Mouse (Mus musculus) CH12.LX (cell line): ENCODE measurements around the gene Fiz1. TPM values are rescaled to one million over a fixed set of nuclear protein-coding genes. Genes with fewer than 3 reads are reported as not detected.

Experiments used
- DNase-seq: peaks from one replicate; pipeline ENCODE4 v3.0.0-alpha.2; 2013; ENCODE audit errors: extremely low read depth
- H3K27ac ChIP-seq: 2 replicates; pipeline ENCODE4 v1.5.1; 2012; ENCODE audit warnings: low read depth, mild to moderate bottlenecking, control low read depth, moderate library complexity; ENCODE audit not compliant: insufficient read depth
- H3K27me3 ChIP-seq: replicated peaks from 2 replicates; pipeline ENCODE3; 2012; ENCODE audit warnings: inconsistent platforms
- H3K36me3 ChIP-seq, 2 experiments: replicated peaks in 1 of 2; 2 replicates each; pipeline versions ENCODE3 to v1.6.1; 2012; ENCODE audit warnings: inconsistent platforms in 1 of 2, low read length in 1 of 2, mild to moderate bottlenecking in 1 of 2, mixed read lengths in 1 of 2, moderate library complexity in 1 of 2; ENCODE audit not compliant: control insufficient read depth in 1 of 2, insufficient read depth in 1 of 2
- H3K4me1 ChIP-seq, 2 experiments: 2 replicates each; pipeline ENCODE4 v1.6.1; 2012; ENCODE audit warnings: inconsistent platforms in 1 of 2, moderate library complexity in 1 of 2; ENCODE audit not compliant: insufficient read depth in 2 of 2, control insufficient read depth in 1 of 2
- H3K4me2 ChIP-seq: 2 replicates; pipeline ENCODE4 v1.6.1; 2012; ENCODE audit warnings: low read depth, mild to moderate bottlenecking, control low read depth; ENCODE audit not compliant: poor library complexity, insufficient read depth, severe bottlenecking
- H3K4me3 ChIP-seq, 3 experiments: fragments of 150-350 bp in 1 of 3; sonication (generic) in 1 of 3; replicated peaks in 1 of 3; 2 replicates each; pipeline versions ENCODE3 to v1.5.1; 2011 to 2012; ENCODE audit warnings: low read depth in 2 of 3, low read length in 2 of 3, mild to moderate bottlenecking in 2 of 3, moderate library complexity in 2 of 3, control low read depth in 1 of 3, improper control_type of control experiment in 1 of 3, inconsistent platforms in 1 of 3, mixed read lengths in 1 of 3; ENCODE audit not compliant: poor library complexity in 1 of 3
- H3K79me2 ChIP-seq: replicated peaks from 2 replicates; pipeline ENCODE4 v1.6.1; 2012; ENCODE audit warnings: mild to moderate bottlenecking, moderate library complexity; ENCODE audit not compliant: control insufficient read depth, poor library complexity, insufficient read depth, severe bottlenecking; ENCODE audit errors: extremely low read depth
- H3K9ac ChIP-seq: 2 replicates; pipeline ENCODE4 v1.6.1; 2012; ENCODE audit warnings: low read depth, mild to moderate bottlenecking, control low read depth, moderate library complexity; ENCODE audit not compliant: insufficient read depth
- H3K9me3 ChIP-seq: replicated peaks from 2 replicates; pipeline ENCODE3; 2012; ENCODE audit warnings: low read length, inconsistent platforms, mixed read lengths
- BHLHE40 ChIP-seq: IDR thresholded peaks from 2 replicates; pipeline ENCODE4 v1.6.1; 2011; ENCODE audit warnings: mild to moderate bottlenecking, low read depth, low read length, improper control_type of control experiment
- CHD1 ChIP-seq: IDR thresholded peaks from 2 replicates; pipeline ENCODE4 v1.6.1; 2012; ENCODE audit warnings: low read depth, low read length, improper control_type of control experiment, inconsistent platforms
- CHD2 ChIP-seq: IDR thresholded peaks from 2 replicates; pipeline ENCODE4 v1.6.1; 2011; ENCODE audit warnings: low read length, improper control_type of control experiment
- E2F4 ChIP-seq: IDR thresholded peaks from 2 replicates; pipeline ENCODE4 v1.6.1; 2011; ENCODE audit warnings: low read depth, low read length, improper control_type of control experiment; ENCODE audit not compliant: insufficient replicate concordance
- ETS1 ChIP-seq: conservative IDR thresholded peaks from 2 replicates; pipeline ENCODE4 v1.6.1; 2012; ENCODE audit warnings: low read depth, mild to moderate bottlenecking, inconsistent platforms, low read length, improper control_type of control experiment, moderate library complexity
- JUN ChIP-seq: IDR thresholded peaks from 2 replicates; pipeline ENCODE4 v1.6.1; 2011; ENCODE audit warnings: low read depth, mild to moderate bottlenecking, low read length, improper control_type of control experiment, moderate library complexity; ENCODE audit not compliant: insufficient read depth
- MAZ ChIP-seq: IDR thresholded peaks from 2 replicates; pipeline ENCODE4 v1.6.1; 2012; ENCODE audit warnings: low read depth, mild to moderate bottlenecking, inconsistent platforms, low read length, improper control_type of control experiment, moderate library complexity
- MEF2A ChIP-seq: IDR thresholded peaks from 2 replicates; pipeline ENCODE4 v1.6.1; 2014; ENCODE audit warnings: low read depth, mild to moderate bottlenecking, inconsistent platforms, low read length, improper control_type of control experiment, borderline replicate concordance
- NELFE ChIP-seq: IDR thresholded peaks from 2 replicates; pipeline ENCODE4 v1.6.1; 2011; ENCODE audit warnings: low read depth, low read length, improper control_type of control experiment
- NRF1 ChIP-seq: IDR thresholded peaks from 2 replicates; pipeline ENCODE4 v1.6.1; 2014; ENCODE audit warnings: low read depth, mild to moderate bottlenecking, inconsistent platforms, low read length, improper control_type of control experiment, moderate library complexity
- PAX5 ChIP-seq: IDR thresholded peaks from 2 replicates; pipeline ENCODE4 v1.6.1; 2012; ENCODE audit warnings: low read length, inconsistent platforms, mixed read lengths
- SIN3A ChIP-seq: IDR thresholded peaks from 2 replicates; pipeline ENCODE4 v1.6.1; 2012; ENCODE audit warnings: low read length, improper control_type of control experiment, inconsistent platforms
- ZC3H11A ChIP-seq: IDR thresholded peaks from 2 replicates; pipeline ENCODE4 v1.6.1; 2012; ENCODE audit warnings: low read depth, mild to moderate bottlenecking, inconsistent platforms, low read length, improper control_type of control experiment
- dilution Hi-C: fragments of 300-500 bp; cut with MboI; formaldehyde crosslinking; loops from 2 replicates; pipeline ENCODE4 v1.14.3; 2020; ENCODE audit warnings: low sequenced_read_pairs; ENCODE audit not compliant: extremely low pct_unique_long_range_greater_than_20kb, extremely low pct_ligation_motif_present
- in situ Hi-C: fragments of 300-500 bp; cut with MboI; formaldehyde crosslinking; loops from 3 replicates; pipeline ENCODE4 v1.14.3; 2019; ENCODE audit warnings: low sequenced_read_pairs, low pct_ligation_motif_present, low pct_unique_long_range_greater_than_20kb, mixed read lengths
- polyA plus RNA-seq: library from polyadenylated mRNA; unstranded; fragments of >175 nt; gene quantifications from 2 replicates; pipeline ENCODE4 v1.2.1, GENCODE M21; 2012; ENCODE audit warnings: low read depth; ENCODE audit not compliant: insufficient read length
- total RNA-seq, 2 experiments: library from RNA; depleted of rRNA; stranded (reverse); fragments of 300-350 nt in 1 of 2; fragments of >200 nt in 1 of 2; gene quantifications; 2 replicates each; pipeline ENCODE4 v1.2.3; 2012 to 2014

Gene Fiz1
- total and polyA plus RNA-seq, 3 experiments: 18.4 to 40.8 (median 24.3) TPM

DNA sequence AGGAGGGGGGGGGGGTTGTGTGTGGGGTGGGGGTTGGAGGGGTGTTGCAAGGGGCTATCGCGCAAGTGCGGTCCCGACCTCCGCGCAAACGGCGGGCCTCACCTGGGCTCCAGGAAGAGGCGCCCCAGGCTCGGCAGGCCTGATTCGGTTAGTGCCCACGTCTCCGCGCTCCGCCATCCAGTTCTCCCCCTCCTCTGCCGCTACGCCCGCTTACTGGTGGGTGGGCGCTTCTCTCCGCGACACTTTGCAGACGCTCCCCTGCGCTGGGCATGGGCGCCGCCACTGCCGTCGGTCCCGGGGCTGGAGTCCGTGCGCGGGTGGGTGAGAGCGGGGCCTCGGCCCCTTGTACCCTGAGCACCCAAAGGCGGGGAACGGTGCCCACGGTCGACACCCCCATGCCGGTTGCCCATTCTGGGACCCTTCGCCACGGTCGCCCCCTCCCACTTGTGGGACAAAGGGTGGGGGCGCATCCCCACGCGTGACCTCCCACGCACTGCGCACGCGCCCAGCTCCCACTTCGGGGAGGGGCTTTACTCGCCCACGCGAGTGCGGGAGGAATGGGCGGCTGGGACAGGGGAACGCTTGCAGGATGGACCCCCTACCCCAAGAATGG, 42.3 kb upstream of the Fiz1 start:
- H3K27me3 ChIP-seq: no peaks in the 10 kb centered on the region
- H3K4me3 ChIP-seq: no peak overlapping the region
- in situ Hi-C loops: no loop called here
- H3K9me3 ChIP-seq: no peaks in the 10 kb centered on the region
- H3K36me3 ChIP-seq: peaks cover 0 to 16% of the 10 kb centered on the region in 2 experiments
- H3K4me1 ChIP-seq: peaks cover 2 to 33% of the 10 kb centered on the region in 2 experiments; a peak in 3 of 4 replicates
- no peak overlapping the region for H3K9ac ChIP-seq
- no peak for DNase-seq
- H3K27ac ChIP-seq: no peak overlapping the region
- TF ChIP-seq E2F4 (no peak), JUN (no peak), MEF2A (no peak)
- H3K4me2 ChIP-seq: no peak overlapping the region
- H3K79me2 ChIP-seq: no peaks in the 10 kb centered on the region
- dilution Hi-C loops: no loop called here

DNA sequence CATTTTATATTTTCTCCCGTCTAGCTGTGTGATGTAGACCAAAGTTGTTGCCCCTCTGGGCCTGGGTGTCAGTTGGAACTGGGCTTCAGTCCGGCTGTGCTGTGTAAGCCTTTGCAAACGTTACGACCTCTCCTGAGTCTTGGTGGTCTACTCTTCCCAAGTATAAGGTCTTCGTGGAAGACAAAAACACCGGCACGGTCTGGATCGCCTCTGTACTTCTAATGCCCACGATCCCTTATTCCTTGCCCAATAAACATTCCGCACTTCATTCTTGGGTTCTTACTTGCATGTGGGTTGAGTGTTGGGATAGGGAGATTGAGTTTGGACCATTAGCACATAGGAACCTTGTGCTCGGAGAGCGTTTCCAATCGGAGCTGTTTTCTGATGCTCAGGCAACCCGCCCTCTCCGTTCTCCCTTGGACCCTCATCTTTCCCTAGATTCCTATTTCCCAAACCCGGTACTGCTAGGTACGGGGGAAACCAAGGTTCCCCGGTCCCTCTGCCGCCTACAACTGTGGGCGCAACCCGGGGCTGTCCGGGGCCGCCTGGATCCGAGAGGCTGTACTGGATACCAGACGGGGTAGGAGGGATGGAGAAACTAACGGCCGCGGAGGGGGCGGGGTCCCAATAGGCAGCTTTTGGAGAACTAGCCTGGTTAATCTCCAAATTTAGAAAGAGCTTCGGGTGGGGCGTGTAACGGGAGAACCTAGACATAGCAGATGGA, 39.1 kb upstream of the Fiz1 start:
- Histone ChIP-seq H3K27me3 (no peaks in the 10 kb centered on the region), H3K36me3 (peaks cover 0 to 13% of the 10 kb centered on the region in 2 experiments), H3K79me2 (no peaks in the 10 kb centered on the region), H3K4me3 (no peak overlapping the region), H3K27ac (no peak overlapping the region), H3K9me3 (no peaks in the 10 kb centered on the region), H3K4me1 (peaks cover 7 to 26% of the 10 kb centered on the region in 2 experiments), H3K4me2 (no peak overlapping the region), H3K9ac (no peak overlapping the region)
- in situ Hi-C loops: loop anchor here (5.0 kb wide), 1 partner anchor 111 kb away; no protein-coding TSS in a partner anchor
- dilution Hi-C loops: no loop called here
- no peak for DNase-seq
- TF ChIP-seq BHLHE40 (no peak), MAZ (no peak), MEF2A (no peak), NRF1 (no peak), PAX5 (no peak), ZC3H11A (no peak), CHD1 (no peak), ETS1 (no peak), NELFE (no peak), CHD2 (no peak), SIN3A (no peak)
